Mouse (Mus musculus): ENCODE measurements around the gene Gm47841.

DNA sequence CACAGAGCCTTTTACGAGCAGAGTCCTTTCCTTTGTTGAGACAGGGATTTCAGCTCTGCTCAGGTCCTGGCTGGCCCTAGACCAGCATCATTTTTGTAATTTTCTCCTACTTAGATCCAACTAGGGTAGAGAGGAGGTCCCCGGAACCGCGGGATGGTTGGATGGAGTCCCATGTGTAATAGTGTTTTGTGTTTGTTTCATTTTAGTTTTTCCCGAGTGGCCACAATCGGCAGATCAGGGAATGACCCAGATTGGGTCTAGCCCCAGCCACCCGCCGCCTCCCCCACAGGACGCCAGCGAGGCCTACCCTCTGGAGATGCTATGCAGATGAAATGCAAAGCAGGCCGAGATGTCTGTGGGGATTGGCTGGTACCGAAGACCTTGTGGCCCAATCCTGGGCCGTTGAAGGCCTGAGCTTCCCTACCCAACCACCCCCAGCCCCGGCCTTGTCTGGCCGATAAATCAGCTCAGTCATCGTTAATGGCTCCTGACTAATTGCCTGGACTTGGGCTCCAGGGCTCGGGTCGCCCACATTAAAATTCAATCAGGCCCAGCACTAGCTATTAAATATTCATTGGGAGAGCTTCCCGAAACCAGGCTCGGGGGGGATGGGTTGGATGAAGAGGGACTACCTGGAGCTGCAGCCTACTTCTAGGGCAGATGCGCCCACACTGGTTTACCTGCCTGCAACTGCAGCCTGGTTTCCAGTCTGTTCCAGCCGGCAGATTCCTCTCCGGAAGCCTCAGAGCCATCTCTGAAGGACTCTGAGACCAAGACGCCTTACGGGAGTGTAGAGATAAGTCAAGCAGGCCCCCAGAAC lies 45.8 kb upstream of the Gm47841 start:
- TF ChIP-seq CTCF (IDR thresholded peaks at IDR 0.05; ENCODE audit: control insufficient read depth, insufficient read depth, insufficient read length), result no peak
- no peak for TF ChIP-seq MYOG (IDR thresholded peaks at IDR 0.05; ENCODE audit: control insufficient read depth, extremely low read depth, insufficient read length)
- no peak for TF ChIP-seq MAX (IDR thresholded peaks at IDR 0.05)
- TF ChIP-seq CEBPB (IDR thresholded peaks at IDR 0.05; ENCODE audit: low read depth), result no peak
- TF ChIP-seq FOSL1 (IDR thresholded peaks at IDR 0.05; ENCODE audit: insufficient read depth, low read length, poor library complexity, severe bottlenecking), result no peak
- no peak for TF ChIP-seq USF1 (IDR thresholded peaks at IDR 0.05; ENCODE audit: low read depth)

All from C2C12 (cell line).